Mouse (Mus musculus): Measurements from ENCODE around the gene Cdk2ap2.

DNA sequence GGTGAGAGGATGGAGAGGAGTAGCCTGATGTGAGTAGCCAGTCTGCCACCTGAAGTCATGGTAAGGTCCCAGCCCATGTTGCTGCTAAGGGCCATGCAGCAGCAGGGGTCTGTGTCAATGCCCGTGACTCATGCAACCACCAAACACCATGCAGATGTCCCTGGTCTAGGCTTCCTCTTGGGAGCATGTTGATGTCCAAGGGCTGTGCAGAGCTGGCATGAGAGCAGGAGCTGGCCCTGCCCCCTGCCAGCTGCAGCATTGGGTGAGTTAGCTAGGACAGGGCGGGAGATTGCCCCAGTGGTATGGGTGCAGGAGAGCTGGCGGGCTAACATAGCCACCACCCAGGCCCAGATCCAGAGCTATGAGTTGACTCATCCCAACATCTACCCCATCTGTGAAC lies 6.5 kb upstream of the Cdk2ap2 start:
- TF ChIP-seq GATA1 (IDR thresholded peaks at IDR 0.05; ENCODE audit: borderline replicate concordance, low read length) (no peak), FLI1 (IDR thresholded peaks at IDR 0.05; ENCODE audit: low read length) (no peak)
